Mouse (Mus musculus) cerebellum, adult 9-10 months (tissue): ENCODE measurements at regions not wholly inside any gene's neighbourhood (a gene's known extent, or its start where the extent isn't known, plus 50 kb on each side); places are given as distances from the start of the nearest gene placed in this dataset.
"Not testable (repeated sequence)": the region's sequence is repeated elsewhere in the genome, so short reads cannot be mapped to it uniquely, and the experiment has no call there.

Experiments
- DNase-seq: peaks from one replicate; pipeline ENCODE4 v3.0.0; 2022

DNA sequence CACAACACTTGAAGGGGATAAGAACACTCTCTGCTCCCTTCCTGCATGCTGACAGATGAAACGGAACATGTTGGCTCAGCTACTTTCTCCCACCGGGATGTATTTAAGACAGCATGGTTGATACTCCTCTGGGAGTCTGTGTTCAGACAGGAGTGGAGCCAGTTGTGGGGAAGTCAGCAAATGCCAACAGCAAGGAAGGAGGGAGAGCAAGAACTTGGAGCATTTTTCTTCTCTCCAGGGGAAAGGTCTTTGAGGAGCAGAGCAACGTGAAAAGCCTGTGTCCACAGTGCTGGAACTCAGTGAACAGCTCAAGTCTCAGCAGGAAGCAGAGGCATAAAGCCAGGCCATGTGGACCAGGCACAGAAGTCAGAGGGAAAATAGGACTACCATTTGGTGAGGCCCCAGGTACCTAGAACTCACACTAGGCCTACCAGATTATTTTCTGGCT is 188.8 kb upstream of the Dmac1 start:
- peak; percentile 99 for DNase-seq

- no peak for DNase-seq
These were observed 185.5 kb upstream of the Dmac1 start for GRCm38 (mm10) chr4:75463579-75463978.

GRCm38 (mm10) chr4:75449478-75449877 is 171.4 kb upstream of the Dmac1 start:
- no peak for DNase-seq

- no peak for DNase-seq
These were observed 145.2 kb upstream of the Dmac1 start for GRCm38 (mm10) chr4:75423296-75423695.

DNA sequence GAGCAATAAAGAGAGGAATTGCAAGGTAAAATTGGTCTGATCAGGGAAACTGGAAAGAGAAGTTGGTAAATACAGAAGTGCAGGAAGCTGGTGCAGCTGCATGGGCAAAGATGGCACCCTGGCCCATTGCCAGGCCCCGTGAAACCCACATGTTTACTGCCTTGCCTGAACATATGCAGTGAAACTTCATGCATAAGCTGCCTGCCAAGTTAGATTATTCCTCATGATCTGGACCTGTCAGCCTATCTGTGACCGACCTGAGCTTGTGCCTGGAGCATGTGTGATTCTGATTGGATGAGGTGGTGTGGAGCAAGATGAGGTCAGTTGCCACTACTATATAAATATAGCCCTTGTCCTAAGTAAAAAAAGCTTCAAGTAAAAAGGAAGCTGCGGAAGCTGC is 122.6 kb upstream of the Dmac1 start:
- DNase-seq: not testable (repeated sequence)

DNA sequence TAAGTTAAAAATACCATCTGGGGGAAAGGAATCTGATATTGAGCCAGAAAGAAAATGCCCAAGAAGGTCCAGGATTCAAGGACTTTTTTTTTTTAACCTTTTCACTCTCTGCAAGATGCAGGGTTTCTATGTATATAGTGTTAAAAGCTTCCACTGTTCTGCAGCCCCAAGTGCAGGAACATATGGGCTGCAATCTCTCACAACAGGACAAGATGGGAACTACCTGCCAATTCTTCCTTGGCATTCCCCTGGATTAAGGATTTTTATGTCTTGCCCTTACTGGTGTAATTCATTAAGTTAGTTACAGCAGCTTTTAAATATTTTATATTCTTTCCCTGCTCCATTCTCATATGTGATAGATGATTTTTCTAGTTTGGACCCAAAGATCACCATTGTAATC is 116.9 kb upstream of the Dmac1 start:
- DNase-seq: peak; percentile 77

DNA sequence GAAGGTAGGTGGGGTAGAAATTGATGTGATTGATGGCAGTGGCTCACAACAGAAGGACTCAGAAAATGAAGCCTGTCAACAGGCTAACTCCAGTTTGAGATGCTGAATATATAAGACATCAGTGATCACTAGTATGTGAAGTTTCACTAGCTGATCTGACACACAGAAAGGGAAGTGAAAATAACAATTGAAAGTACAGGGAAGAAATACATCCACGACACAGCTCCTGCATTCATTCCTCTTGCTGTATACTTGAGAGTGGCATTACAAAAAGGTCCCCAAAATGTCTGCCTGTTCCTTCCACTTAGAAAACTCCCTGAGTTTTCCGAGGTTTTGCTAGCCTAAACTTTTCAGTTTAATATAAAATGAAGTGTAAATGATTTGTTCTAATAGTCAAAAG is 116.2 kb upstream of the Dmac1 start:
- DNase-seq: no peak

DNA sequence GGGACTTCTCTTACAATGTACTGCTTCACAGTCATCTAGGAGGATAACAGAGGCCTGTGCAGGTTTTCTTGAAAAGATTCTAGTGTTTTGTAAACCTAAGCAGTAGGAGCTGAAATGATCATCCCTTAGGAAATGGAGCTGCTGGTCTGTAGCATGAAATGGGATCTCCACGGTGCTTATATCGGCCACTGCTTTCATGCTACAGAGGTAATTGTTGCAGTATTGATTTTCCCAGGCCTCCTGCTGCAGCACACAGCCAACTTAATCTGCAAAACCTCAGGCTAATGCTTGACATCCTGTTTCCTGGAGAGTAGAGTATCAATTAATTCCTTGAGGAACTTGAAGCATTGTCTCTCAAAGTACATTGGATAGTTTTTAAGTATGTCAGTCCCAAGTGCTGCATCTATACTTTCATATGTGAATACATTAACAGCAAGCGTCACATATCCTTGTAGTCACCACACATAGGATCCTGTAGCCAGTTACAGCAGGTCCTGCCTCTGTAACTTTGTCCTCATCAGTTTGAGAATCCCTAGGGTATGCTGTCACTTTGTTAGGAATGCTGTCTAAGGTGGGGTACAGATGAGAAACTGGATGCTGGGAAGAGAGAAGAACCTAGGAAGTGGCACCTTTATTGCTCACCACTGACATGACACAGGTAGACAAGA is 108.3 kb upstream of the Dmac1 start:
- DNase-seq: no peak

DNA sequence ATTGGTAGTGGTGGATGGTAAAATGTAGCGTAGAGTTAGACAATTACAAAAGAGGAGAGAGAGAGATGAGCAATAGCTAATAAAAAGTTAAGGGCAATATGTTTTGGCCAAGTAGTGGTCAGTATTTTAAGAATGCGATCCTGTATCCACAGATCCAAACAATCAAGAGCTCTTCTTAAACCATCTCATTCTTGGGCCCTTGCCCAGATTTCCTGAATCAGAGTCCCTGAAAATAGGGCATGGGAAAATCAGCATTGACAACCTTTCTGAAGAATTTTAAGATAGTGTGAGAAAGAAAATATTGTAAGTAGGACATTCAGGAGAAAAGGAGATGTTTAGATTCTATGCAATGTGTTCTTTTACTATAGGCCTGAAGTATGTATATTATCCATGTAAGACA is 81.4 kb upstream of the Dmac1 start:
- peak; percentile 63 for DNase-seq

DNA sequence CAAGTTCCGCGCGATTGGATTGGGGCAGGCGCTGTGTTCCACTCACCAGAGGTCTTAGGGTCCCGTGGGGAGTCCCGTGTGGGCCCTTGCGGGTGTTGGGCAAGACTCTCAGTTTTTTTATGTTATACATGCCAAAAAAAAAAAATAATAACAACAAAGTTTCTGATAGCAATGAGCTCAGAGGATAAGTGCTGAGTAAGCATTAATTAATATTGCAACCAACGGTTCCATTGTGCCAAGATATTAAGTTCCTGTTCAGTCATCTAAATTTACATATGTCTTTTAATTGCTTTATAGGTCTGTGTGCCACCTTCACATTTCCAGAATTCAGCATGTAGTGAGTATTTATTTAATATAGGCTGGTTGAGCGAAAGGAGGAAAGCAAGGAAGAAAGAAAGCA is 77.5 kb upstream of the Dmac1 start:
- DNase-seq: no peak

GRCm38 (mm10) chr4:75334496-75334895 is 56.4 kb upstream of the Dmac1 start:
- peak; percentile 92 for DNase-seq

DNA sequence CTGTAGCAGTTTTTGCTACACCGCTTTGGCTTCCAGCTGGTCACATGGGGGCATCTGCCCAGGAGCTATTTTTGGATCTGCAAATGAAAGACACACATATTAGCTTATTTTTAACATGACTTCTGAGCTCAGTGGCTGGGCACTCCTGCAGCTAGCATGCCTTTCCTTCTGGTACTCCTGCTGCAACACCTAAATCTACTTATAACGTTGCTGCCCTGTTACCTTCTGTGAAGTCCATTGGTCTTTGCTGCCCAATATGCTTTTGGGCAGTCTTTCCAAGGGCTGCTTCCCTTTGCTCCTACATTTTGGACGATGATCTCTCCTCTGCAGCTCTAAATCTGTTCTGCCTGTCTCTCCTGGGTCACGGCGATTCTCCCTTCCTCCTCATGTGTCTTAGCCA is 54.7 kb upstream of the Dmac1 start:
- peak; percentile 67 for DNase-seq

DNA sequence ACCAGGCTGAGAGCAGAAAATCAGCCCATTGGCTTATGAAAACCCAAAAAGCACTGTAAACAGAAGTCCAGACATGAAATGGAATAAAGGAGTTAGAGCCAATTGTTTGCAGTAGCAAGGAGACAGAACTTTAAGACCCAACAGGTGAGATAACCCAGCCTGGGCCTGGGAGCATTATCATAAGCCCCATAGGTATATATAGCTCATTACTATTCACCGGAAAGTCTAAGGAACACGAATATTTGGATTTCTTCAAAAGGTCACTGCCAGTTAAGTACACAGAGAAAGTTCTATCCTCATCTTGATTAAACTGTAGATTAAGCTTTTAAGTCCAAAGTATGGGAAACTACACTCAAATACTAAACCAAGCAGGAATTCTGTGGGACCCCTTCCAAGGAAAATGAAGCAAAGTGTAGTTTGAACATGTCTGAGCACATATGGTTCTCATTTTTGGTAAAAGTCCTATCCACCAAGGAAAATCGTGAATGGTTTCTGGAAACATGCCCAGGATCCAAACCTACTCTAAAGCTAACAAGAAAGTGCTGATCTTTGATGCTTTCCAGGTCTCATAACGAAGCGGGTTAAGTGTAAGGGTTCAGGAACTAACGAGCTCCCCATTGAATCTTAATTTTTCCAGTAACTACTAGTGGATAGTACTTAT is 51.5 kb upstream of the Dmac1 start:
- peak; percentile 8 for DNase-seq
